In the genomic region with DNA sequence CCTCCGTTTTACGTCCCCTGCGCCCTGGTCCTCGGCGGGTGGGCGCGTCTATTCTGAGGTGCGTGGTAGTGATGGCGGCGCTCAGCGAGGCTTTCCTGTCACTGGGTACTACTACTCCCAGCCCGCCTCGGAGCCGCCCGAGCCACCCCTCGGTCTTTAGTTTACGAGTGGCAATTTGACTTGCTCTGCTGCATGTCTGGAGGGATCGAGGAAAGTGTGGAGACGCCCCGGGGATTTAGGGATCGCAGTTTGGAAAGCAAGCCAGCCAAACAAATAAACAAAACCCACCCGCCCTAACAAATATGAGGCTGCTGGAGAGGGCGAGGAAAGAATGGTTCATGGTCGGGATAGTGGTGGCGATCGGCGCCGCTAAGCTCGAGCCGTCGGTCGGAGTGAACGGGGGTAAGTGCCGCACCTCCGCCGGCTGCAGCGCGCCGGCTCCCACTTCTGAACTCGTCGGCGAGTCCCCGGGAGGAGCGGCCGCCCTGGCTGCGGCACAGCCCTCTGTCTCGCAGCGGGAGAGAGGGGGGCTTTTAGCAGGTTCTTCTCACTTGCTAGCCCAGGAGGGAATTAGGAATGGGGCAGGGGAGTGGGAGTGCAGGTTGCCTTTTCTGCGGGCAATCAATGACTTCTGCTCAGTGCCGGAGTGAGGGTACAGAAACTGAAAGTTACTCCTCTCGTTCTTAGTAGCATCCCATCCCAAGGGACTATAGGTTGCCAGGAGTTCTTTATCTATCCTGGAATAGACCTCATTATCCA, we compare ENCODE assay signal across 8 mouse cellular contexts. TPM values are rescaled to one million over a fixed set of nuclear protein-coding genes. Genes with fewer than 3 reads are reported as not detected.
DNase-seq lines count a peak whose midpoint lies in the region; ATAC-seq and TF ChIP-seq lines count a peak whose summit lies in the region.

Slc10a7 (plus strand) TSS at position 74 of the 759 bp plus-strand sequence.

- H3K27ac ChIP-seq in forebrain, embryonic 16.5 days (ENCODE audit: low read length) = peak within 1 kb of the TSS; percentile 98
- peak within 1 kb of the TSS; percentile 98 for H3K27ac ChIP-seq in layer of hippocampus, adult 2 months
- peak within 1 kb of the TSS; percentile 96 for H3K27ac ChIP-seq in lung, embryonic 15.5 days
- H3K27ac ChIP-seq in olfactory bulb, adult 2 months (ENCODE audit: insufficient read depth, low read depth, low read length) = peak within 1 kb of the TSS; percentile 87

- peak within 1 kb of the TSS; percentile 97 for H3K9ac ChIP-seq in forebrain, embryonic 16.5 days (replicated peaks; ENCODE audit: low read depth, low read length)
- H3K9ac ChIP-seq in lung, embryonic 15.5 days = peak within 1 kb of the TSS; percentile 99

- no peak for TF ChIP-seq CTCF in G1E (IDR thresholded peaks at IDR 0.05; ENCODE audit: low read depth, low read length)
- no peak for TF ChIP-seq CTCF in layer of hippocampus, adult 2 months (conservative IDR thresholded peaks at IDR 0.05)
- TF ChIP-seq CTCF in olfactory bulb, adult 2 months (IDR thresholded peaks at IDR 0.05; ENCODE audit: insufficient read depth, low read depth, low read length) = no peak

- peak within 1 kb of the TSS; percentile 96 for H3K4me3 ChIP-seq in G1E (ENCODE audit: low read depth, low read length)
- peak within 1 kb of the TSS; percentile 96 for H3K4me3 ChIP-seq in forebrain, embryonic 16.5 days (replicated peaks; ENCODE audit: low read length)
- peak within 1 kb of the TSS; percentile 67 for H3K4me3 ChIP-seq in layer of hippocampus, adult 2 months
- peak within 1 kb of the TSS; percentile 95 for H3K4me3 ChIP-seq in lung, embryonic 15.5 days
- peak within 1 kb of the TSS; percentile 69 for H3K4me3 ChIP-seq in olfactory bulb, adult 2 months (ENCODE audit: insufficient read depth, low read depth, low read length)

- peaks cover 25% of the 10 kb centered on the region for H3K4me1 ChIP-seq in G1E (ENCODE audit: insufficient read depth, low read depth, low read length)
- H3K4me1 ChIP-seq in forebrain, embryonic 16.5 days (replicated peaks; ENCODE audit: control insufficient read depth, insufficient read depth, low read length) = peaks cover 14% of the 10 kb centered on the region
- peaks cover 14% of the 10 kb centered on the region for H3K4me1 ChIP-seq in lung, embryonic 15.5 days
- H3K4me1 ChIP-seq in olfactory bulb, adult 2 months (ENCODE audit: control insufficient read depth, insufficient read depth, low read length) = no peaks in the 10 kb centered on the region

- H3K9me3 ChIP-seq in G1E (replicated peaks) = no peaks in the 10 kb centered on the region
- no peaks in the 10 kb centered on the region for H3K9me3 ChIP-seq in forebrain, embryonic 16.5 days (ENCODE audit: control insufficient read depth, low read length)
- no peaks in the 10 kb centered on the region for H3K9me3 ChIP-seq in lung, embryonic 15.5 days

- peaks cover 33% of the 10 kb centered on the region for H3K36me3 ChIP-seq in G1E (replicated peaks)
- H3K36me3 ChIP-seq in forebrain, embryonic 16.5 days (ENCODE audit: control insufficient read depth, insufficient read depth) = peaks cover 9% of the 10 kb centered on the region
- peaks cover 16% of the 10 kb centered on the region for H3K36me3 ChIP-seq in lung, embryonic 15.5 days

- ATAC-seq in G1E (ENCODE audit: extremely low read depth, insufficient number of reproducible peaks, low FRiP score, poor library complexity, severe bottlenecking) = peak; percentile 84
- peak; percentile 97 for ATAC-seq in forebrain, embryonic 16.5 days
- ATAC-seq in lung, embryonic 15.5 days (ENCODE audit: borderline replicate concordance, extremely low read depth, low FRiP score, low TSS enrichment) = peak; percentile 96

- H3K27me3 ChIP-seq in G1E (ENCODE audit: insufficient read depth, low read length) = no peaks in the 10 kb centered on the region
- no peaks in the 10 kb centered on the region for H3K27me3 ChIP-seq in forebrain, embryonic 16.5 days (replicated peaks; ENCODE audit: control insufficient read depth, insufficient read depth, low read length)
- H3K27me3 ChIP-seq in lung, embryonic 15.5 days = no peaks in the 10 kb centered on the region

- DNase-seq in G1E (ENCODE audit: low spot score) = peak; percentile 83
- peak; percentile 87 to 90 for DNase-seq in cerebellum, adult 18-20 months
- peak; percentile 85 for DNase-seq in heart, postnatal 36 days
- peak; percentile 90 for DNase-seq in layer of hippocampus, adult 2 months (ENCODE audit: low spot score in 2 of 2)
- DNase-seq in thymus, adult 18-20 months = peak; percentile 70 to 81

- peak within 1 kb of the TSS; percentile 86 for H3K4me2 ChIP-seq in forebrain, embryonic 16.5 days (ENCODE audit: low read length)
- peak within 1 kb of the TSS; percentile 96 for H3K4me2 ChIP-seq in lung, embryonic 15.5 days

- 0% methylated on average over 51 of the region's 51 CpGs for WGBS in forebrain, embryonic 16.5 days
- under 1% methylated on average over 51 of the region's 51 CpGs for WGBS in lung, embryonic 15.5 days
- WGBS in olfactory bulb, adult 2 months = under 1% methylated on average over 51 of the region's 51 CpGs

- no peak; the same call in 1 of the 2 replicates for TF ChIP-seq POLR2A in olfactory bulb, adult 2 months (IDR thresholded peaks at IDR 0.05; ENCODE audit: insufficient read depth, low read depth, low read length)

- intact Hi-C loops in heart, postnatal 36 days (cut with DNase I) = loop anchor here (5.0 kb wide), 5 partner anchors 43 to 313 kb away; partner anchors contain the start of gene Lsm6

RNA-seq across cellular contexts. Expression of gene Slc10a7, which starts in this region (rescaled TPM):
- total RNA-seq in G1E (2014; fragmentation: Nextera tagmentation) (39.1 and 39.6 TPM in 2 replicates), G1E (2017) (19.6 and 22.2 TPM in 2 replicates)
- 5.5 and 9.0 TPM in 2 replicates for polyA plus RNA-seq in G1E (2012)
- 9.6 and 9.9 TPM in 2 replicates for polyA plus RNA-seq in forebrain, embryonic 16.5 days (2015; fragmentation: Nextera tagmentation; extraction: Ambion mirVana)
- 1 to 10 TPM; 5.3 to 7.1 TPM for total RNA-seq in heart, postnatal 36 days (2021)
- 1 to 10 TPM; 7.2 to 7.9 TPM for total RNA-seq in layer of hippocampus, adult 2 months (2021)
- 16.2 and 19.9 TPM in 2 replicates for polyA plus RNA-seq in lung, embryonic 15.5 days (2015; fragmentation: Nextera tagmentation; extraction: Ambion mirVana)
- polyA plus RNA-seq in olfactory bulb, adult 2 months (2012; ENCODE audit: insufficient read depth, insufficient read length, low replicate concordance, missing spikeins) = not detected in 2 replicates

Comparison
In these comparisons a context has a peak if more than half of its experiments do, and no peak if none do; other contexts are left out.
1. Peak in every context shown above with its lines: DNase-seq, ATAC-seq, H3K4me3 ChIP-seq and H3K27ac ChIP-seq.